18 mouse cellular contexts compared by ENCODE assay signal in genomic region chr2:91154091-91154490, GRCm38 (mm10). TPM values are rescaled to one million over a fixed set of nuclear protein-coding genes. Genes with fewer than 3 reads are reported as not detected.
"Had no signal": no experiment of that assay in that cellular context is flagged by ENCODE, and none has a peak within 500 bp of the region (broad histone marks: within the 10 kb centered on the region; RNA-seq: fewer than 3 reads in every experiment).

No protein-coding gene starts in this region.

- H3K4me2 ChIP-seq: liver, embryonic 13.5 days; lung, embryonic 14.5 days; midbrain, embryonic 12.5 days; midbrain, embryonic 15.5 days; neural tube, embryonic 12.5 days; neural tube, embryonic 15.5 days; stomach, embryonic 15.5 days had no signal

- H3K9ac ChIP-seq: liver, embryonic 13.5 days; lung, embryonic 14.5 days; midbrain, embryonic 12.5 days; midbrain, embryonic 15.5 days; neural tube, embryonic 12.5 days; neural tube, embryonic 15.5 days; stomach, embryonic 15.5 days had no signal

- DNase-seq: kidney, adult 18-20 months; kidney, adult 9 months; kidney, postnatal 14 days; layer of hippocampus, adult 9-11 months; liver, embryonic 13.5 days; lung, embryonic 14.5 days; right cerebral cortex, adult 18-20 months; right cerebral cortex, postnatal 14 days; spleen, adult 18-20 months; thymus, postnatal 25 days had no signal

- H3K4me1 ChIP-seq: liver, embryonic 13.5 days; midbrain, embryonic 12.5 days; midbrain, embryonic 15.5 days; neural tube, embryonic 12.5 days; neural tube, embryonic 15.5 days; stomach, embryonic 15.5 days had no signal

- H3K27me3 ChIP-seq: liver, embryonic 13.5 days; midbrain, embryonic 12.5 days; midbrain, embryonic 15.5 days; neural tube, embryonic 12.5 days; neural tube, embryonic 15.5 days; stomach, embryonic 15.5 days had no signal

- ATAC-seq: lung, postnatal 0 days; midbrain, embryonic 15.5 days had no signal

- H3K4me3 ChIP-seq: layer of hippocampus, adult 2 months; liver, embryonic 13.5 days; midbrain, embryonic 12.5 days; midbrain, embryonic 15.5 days; neural tube, embryonic 12.5 days; neural tube, embryonic 15.5 days; stomach, embryonic 15.5 days had no signal

- H3K9me3 ChIP-seq: liver, embryonic 13.5 days; midbrain, embryonic 12.5 days; midbrain, embryonic 15.5 days; neural tube, embryonic 12.5 days; neural tube, embryonic 15.5 days; stomach, embryonic 15.5 days had no signal

- H3K27ac ChIP-seq: layer of hippocampus, adult 2 months; liver, embryonic 13.5 days; macrophage; midbrain, embryonic 12.5 days; midbrain, embryonic 15.5 days; neural tube, embryonic 12.5 days; neural tube, embryonic 15.5 days; stomach, embryonic 15.5 days had no signal

RNA-seq across cellular contexts. Expression of gene Mybpc3, which starts 36.1 kb away (rescaled TPM):
- polyA plus RNA-seq: neural tube, embryonic 15.5 days had no signal
